Mouse (Mus musculus) stomach, postnatal 0 days (tissue): ENCODE measurements around the gene Zfhx3. TPM values are rescaled to one million over a fixed set of nuclear protein-coding genes. Genes with fewer than 3 reads are reported as not detected.

Experiments used
- ATAC-seq: fragments of 200-750 bp; cut with Nextera tagmentation; 2 replicates; pipeline ENCODE4 v1.8.0; 2017; ENCODE audit not compliant: low FRiP score, low TSS enrichment
- DNase-seq: peaks from one replicate; pipeline ENCODE4 v3.0.0-alpha.2; 2016; ENCODE audit warnings: low spot score
- H3K27ac ChIP-seq: fragments of 300-500 bp; sonication (generic); replicated peaks from 2 replicates; pipeline ENCODE4 v1.5.1; 2014; ENCODE audit warnings: mild to moderate bottlenecking, control low read depth
- H3K27me3 ChIP-seq: fragments of 300-500 bp; sonication (generic); 2 replicates; pipeline ENCODE4 v1.6.1; 2014; ENCODE audit warnings: low read length; ENCODE audit not compliant: control insufficient read depth, insufficient read depth
- H3K36me3 ChIP-seq: fragments of 300-500 bp; sonication (generic); 2 replicates; pipeline ENCODE4 v1.6.1; 2014; ENCODE audit warnings: low read length, mixed read lengths; ENCODE audit not compliant: control insufficient read depth, insufficient read depth
- H3K4me1 ChIP-seq: fragments of 300-500 bp; sonication (generic); replicated peaks from 2 replicates; pipeline ENCODE4 v1.6.1; 2014; ENCODE audit warnings: antibody characterized with exemption; ENCODE audit not compliant: control insufficient read depth, insufficient read depth
- H3K4me2 ChIP-seq: fragments of 300-500 bp; sonication (generic); replicated peaks from 2 replicates; pipeline ENCODE4 v1.6.1; 2014; ENCODE audit warnings: low read depth, mild to moderate bottlenecking, control low read depth, moderate library complexity
- H3K4me3 ChIP-seq: fragments of 300-500 bp; sonication (generic); 2 replicates; pipeline ENCODE4 v1.5.1; 2014; ENCODE audit warnings: low read depth, low read length, control low read depth
- H3K9ac ChIP-seq: fragments of 300-500 bp; sonication (generic); 2 replicates; pipeline ENCODE4 v1.6.1; 2014; ENCODE audit warnings: mild to moderate bottlenecking, low read length, control low read depth, mixed read lengths
- H3K9me3 ChIP-seq: fragments of 300-500 bp; sonication (generic); 2 replicates; pipeline ENCODE4 v1.6.1; 2016; ENCODE audit warnings: low read length; ENCODE audit not compliant: control insufficient read depth
- CTCF ChIP-seq: IDR thresholded peaks from 2 replicates; pipeline ENCODE4 v1.5.1; 2016; ENCODE audit warnings: antibody characterized with exemption, low read depth, mild to moderate bottlenecking, moderate library complexity
- EP300 ChIP-seq: optimal IDR thresholded peaks from 2 replicates; pipeline ENCODE3; 2016; ENCODE audit warnings: antibody characterized with exemption
- WGBS: fragments of 180-500 bp; shearing (Covaris S2); extraction: QIAGEN DNeasy Blood & Tissue Kit; methylation state at CpG from one replicate; pipeline ENCODE4 v1.1.7; 2014; 5-methylcytosine and 5-hydroxymethylcytosine counted together
- polyA plus RNA-seq: library from polyadenylated mRNA; unstranded; fragments of >200 nt; fragmentation: Nextera tagmentation; extraction: Ambion mirVana; gene quantifications from 2 replicates; pipeline ENCODE4 v1.2.1, GENCODE M21; 2015

Gene Zfhx3
- polyA plus RNA-seq, 1 experiment from 2014 or later, result 4.6 TPM

- ATAC-seq, result no peak
- no peaks in the 10 kb centered on the region for H3K9me3 ChIP-seq
- H3K36me3 ChIP-seq, result no peaks in the 10 kb centered on the region
- H3K4me3 ChIP-seq, result no peak overlapping the region
- no peaks in the 10 kb centered on the region for H3K27me3 ChIP-seq
- TF ChIP-seq CTCF, result no peak
- TF ChIP-seq EP300, result no peak
- H3K9ac ChIP-seq, result no peak overlapping the region
- DNase-seq, result no peak
- no peak overlapping the region for H3K4me2 ChIP-seq
- no peak overlapping the region for H3K27ac ChIP-seq
- no peaks in the 10 kb centered on the region for H3K4me1 ChIP-seq
- WGBS, result 87% methylated on average over 7 of the region's 7 CpGs
These were observed 1035.9 kb downstream of the Zfhx3 start for GRCm38 (mm10) chr8:108978362-108978750.

- Histone ChIP-seq H3K9ac (no peak overlapping the region), H3K9me3 (no peaks in the 10 kb centered on the region), H3K36me3 (no peaks in the 10 kb centered on the region), H3K27ac (no peak overlapping the region), H3K4me3 (no peak overlapping the region), H3K27me3 (no peaks in the 10 kb centered on the region), H3K4me2 (no peak overlapping the region), H3K4me1 (no peaks in the 10 kb centered on the region)
- ATAC-seq (no peak), DNase-seq (no peak)
- TF ChIP-seq EP300, result no peak
- no peak for TF ChIP-seq CTCF
- 68% methylated on average over 2 of the region's 2 CpGs for WGBS
These were observed 1042.5 kb downstream of the Zfhx3 start for GRCm38 (mm10) chr8:108984904-108985303.

- TF ChIP-seq CTCF (no peak), EP300 (no peak)
- Histone ChIP-seq H3K27ac (no peak overlapping the region), H3K4me3 (no peak overlapping the region), H3K9ac (no peak overlapping the region), H3K4me1 (no peaks in the 10 kb centered on the region), H3K27me3 (no peaks in the 10 kb centered on the region), H3K4me2 (no peak overlapping the region), H3K9me3 (no peaks in the 10 kb centered on the region), H3K36me3 (no peaks in the 10 kb centered on the region)
- DNase-seq (no peak), ATAC-seq (no peak)
- WGBS, result 73% methylated on average over 5 of the region's 5 CpGs
These were observed 1047.4 kb downstream of the Zfhx3 start for GRCm38 (mm10) chr8:108989841-108990240.

GRCm38 (mm10) chr8:108990537-108990936 is 1048.1 kb downstream of the Zfhx3 start:
- DNase-seq (no peak), ATAC-seq (no peak)
- 57% methylated on average over 6 of the region's 6 CpGs for WGBS
- no peaks in the 10 kb centered on the region for H3K36me3 ChIP-seq
- no peak overlapping the region for H3K27ac ChIP-seq
- H3K9me3 ChIP-seq, result no peaks in the 10 kb centered on the region
- TF ChIP-seq EP300 (no peak), CTCF (no peak)
- H3K4me2 ChIP-seq, result no peak overlapping the region
- H3K4me3 ChIP-seq, result no peak overlapping the region
- H3K27me3 ChIP-seq, result no peaks in the 10 kb centered on the region
- H3K9ac ChIP-seq, result no peak overlapping the region
- H3K4me1 ChIP-seq, result no peaks in the 10 kb centered on the region

- no peaks in the 10 kb centered on the region for H3K36me3 ChIP-seq
- H3K4me3 ChIP-seq, result no peak overlapping the region
- H3K27ac ChIP-seq, result no peak overlapping the region
- WGBS, result 92% methylated on average over 5 of the region's 5 CpGs
- ATAC-seq, result no peak
- H3K4me1 ChIP-seq, result no peaks in the 10 kb centered on the region
- H3K4me2 ChIP-seq, result no peak overlapping the region
- no peak for DNase-seq
- no peak overlapping the region for H3K9ac ChIP-seq
- no peaks in the 10 kb centered on the region for H3K9me3 ChIP-seq
- no peaks in the 10 kb centered on the region for H3K27me3 ChIP-seq
- TF ChIP-seq EP300, result no peak
These were observed 1049.0 kb downstream of the Zfhx3 start for GRCm38 (mm10) chr8:108991395-108991794.

GRCm38 (mm10) chr8:108993718-108994117 is 1051.3 kb downstream of the Zfhx3 start:
- no peaks in the 10 kb centered on the region for H3K27me3 ChIP-seq
- ATAC-seq, result no peak
- H3K27ac ChIP-seq, result no peak overlapping the region
- no peak for DNase-seq
- no peaks in the 10 kb centered on the region for H3K36me3 ChIP-seq
- no peaks in the 10 kb centered on the region for H3K4me1 ChIP-seq
- no peaks in the 10 kb centered on the region for H3K9me3 ChIP-seq
- no peak overlapping the region for H3K9ac ChIP-seq
- no peak overlapping the region for H3K4me3 ChIP-seq
- WGBS, result 18% methylated on average over 2 of the region's 2 CpGs
- no peak overlapping the region for H3K4me2 ChIP-seq
- TF ChIP-seq CTCF, result no peak
- TF ChIP-seq EP300, result no peak
